In genomic region chr17:43279671-43280070, GRCm38 (mm10) we compare ENCODE assay signal across 27 mouse cellular contexts. TPM values are rescaled to one million over a fixed set of nuclear protein-coding genes. Genes with fewer than 3 reads are reported as not detected.
DNase-seq lines count a peak whose midpoint lies in the region; ATAC-seq and TF ChIP-seq lines count a peak whose summit lies in the region.
"Had no signal": no experiment of that assay in that cellular context is flagged by ENCODE, and none has a peak within 500 bp of the region (broad histone marks: within the 10 kb centered on the region; RNA-seq: fewer than 3 reads in every experiment).

No protein-coding gene starts in this region.

- no peaks in the 10 kb centered on the region for H3K36me3 ChIP-seq in forebrain, embryonic 11.5 days (ENCODE audit: control insufficient read depth, insufficient read depth, low read length)
- H3K36me3 ChIP-seq in forebrain, embryonic 12.5 days (replicated peaks): no peaks in the 10 kb centered on the region
- H3K36me3 ChIP-seq: embryonic facial prominence, embryonic 15.5 days; heart, embryonic 13.5 days; hindbrain, embryonic 13.5 days had no signal

- ATAC-seq in forebrain, embryonic 11.5 days (replicated peaks; ENCODE audit: low FRiP score): no peak
- ATAC-seq in forebrain, embryonic 12.5 days (ENCODE audit: low FRiP score): no peak
- ATAC-seq in erythroid progenitor cell, adult 5-6 weeks (replicated peaks; ENCODE audit: low FRiP score, poor library complexity, severe bottlenecking): no peak
- ATAC-seq: activated CD4-positive, CD25-positive, alpha-beta regulatory T cell, adult 4 months; forebrain, embryonic 13.5 days; forebrain, postnatal 0 days; Patski had no signal

- WGBS in forebrain, embryonic 11.5 days: 83% methylated on average over 7 of the region's 7 CpGs
- WGBS in forebrain, embryonic 12.5 days: 70% methylated on average over 7 of the region's 7 CpGs

- no peak overlapping the region for H3K27ac ChIP-seq in forebrain, embryonic 11.5 days (ENCODE audit: low read depth, low read length)
- no peak overlapping the region for H3K27ac ChIP-seq in forebrain, embryonic 12.5 days
- H3K27ac ChIP-seq: embryonic facial prominence, embryonic 15.5 days; forebrain, embryonic 13.5 days; heart, embryonic 13.5 days; hindbrain, embryonic 13.5 days had no signal

- no peak for TF ChIP-seq POLR2A in brain, embryonic 14.5 days (IDR thresholded peaks at IDR 0.05; ENCODE audit: borderline replicate concordance, extremely low read depth, insufficient read depth, insufficient read length, poor library complexity, severe bottlenecking)

- no peaks in the 10 kb centered on the region for H3K4me1 ChIP-seq in forebrain, embryonic 11.5 days (replicated peaks; ENCODE audit: control insufficient read depth, insufficient read depth, low read length)
- no peaks in the 10 kb centered on the region; the same call in 1 of the 2 replicates for H3K4me1 ChIP-seq in forebrain, embryonic 12.5 days
- H3K4me1 ChIP-seq: hindbrain, embryonic 13.5 days had no signal

- H3K9ac ChIP-seq in forebrain, embryonic 11.5 days (ENCODE audit: low read length): no peak overlapping the region
- no peak overlapping the region for H3K9ac ChIP-seq in forebrain, embryonic 12.5 days
- H3K9ac ChIP-seq: embryonic facial prominence, embryonic 15.5 days; forebrain, embryonic 13.5 days; forebrain, postnatal 0 days; heart, embryonic 13.5 days; hindbrain, embryonic 13.5 days had no signal

- TF ChIP-seq CTCF in brain, embryonic 14.5 days (IDR thresholded peaks at IDR 0.05; ENCODE audit: borderline replicate concordance, extremely low read depth, insufficient read depth, insufficient read length): no peak

- H3K9me3 ChIP-seq in forebrain, embryonic 11.5 days (ENCODE audit: control insufficient read depth, low read length): no peaks in the 10 kb centered on the region
- H3K9me3 ChIP-seq in forebrain, embryonic 12.5 days: no peaks in the 10 kb centered on the region
- H3K9me3 ChIP-seq: embryonic facial prominence, embryonic 15.5 days; forebrain, embryonic 13.5 days; heart, embryonic 13.5 days; hindbrain, embryonic 13.5 days had no signal

- H3K27me3 ChIP-seq in forebrain, embryonic 11.5 days (ENCODE audit: control insufficient read depth, insufficient read depth, low read length): no peaks in the 10 kb centered on the region
- no peaks in the 10 kb centered on the region for H3K27me3 ChIP-seq in forebrain, embryonic 12.5 days
- H3K27me3 ChIP-seq: embryonic facial prominence, embryonic 15.5 days; forebrain, embryonic 13.5 days; heart, embryonic 13.5 days; hindbrain, embryonic 13.5 days; Patski had no signal

- DNase-seq in forebrain, embryonic 11.5 days (ENCODE audit: low spot score): peak; percentile 30
- DNase-seq in kidney, postnatal 10 days: peak; percentile 15
- no peak for DNase-seq in kidney, adult 11 months
- DNase-seq in lung, postnatal 10 days: peak; percentile 30
- DNase-seq in lung, postnatal 14 days: no peak
- peak; percentile 12 for DNase-seq in brain, embryonic 14.5 days (ENCODE audit: low read depth)
- DNase-seq: adrenal gland, postnatal 14 days; cerebellum, adult 18-20 months; cerebellum, adult 9-11 months; cerebellum, postnatal 36 days; forebrain, postnatal 0 days; gastrocnemius, postnatal 14 days had no signal

- H3K4me2 ChIP-seq in forebrain, embryonic 11.5 days (ENCODE audit: low read depth, low read length, severe bottlenecking): no peak overlapping the region
- H3K4me2 ChIP-seq in forebrain, embryonic 12.5 days: no peak overlapping the region
- H3K4me2 ChIP-seq: embryonic facial prominence, embryonic 15.5 days; forebrain, embryonic 13.5 days; heart, embryonic 13.5 days; hindbrain, embryonic 13.5 days had no signal

- H3K4me3 ChIP-seq in forebrain, embryonic 11.5 days (ENCODE audit: low read depth, low read length): no peak overlapping the region
- H3K4me3 ChIP-seq in forebrain, embryonic 12.5 days (replicated peaks): no peak overlapping the region
- H3K4me3 ChIP-seq: embryonic facial prominence, embryonic 15.5 days; erythroblast, embryonic 14.5 days; forebrain, embryonic 13.5 days; heart, embryonic 13.5 days; hindbrain, embryonic 13.5 days had no signal

RNA-seq across cellular contexts. Expression of gene Adgrf1, which starts 9.5 kb away (rescaled TPM):
- polyA plus RNA-seq in forebrain, embryonic 11.5 days (2014; fragmentation: Nextera tagmentation; extraction: Ambion mirVana): not detected in 2 replicates
- polyA plus RNA-seq in forebrain, embryonic 12.5 days (2016; fragmentation: Nextera tagmentation; extraction: Ambion mirVana): not detected in 2 replicates
- 0.04 TPM in 1 of 2 replicates, not detected in the other for polyA plus RNA-seq in brain, embryonic 14.5 days (2012; rRNA removed)
- total RNA-seq in erythroid progenitor cell, adult 5-6 weeks (2015; ENCODE audit: low replicate concordance): not detected in 2 replicates
- total RNA-seq in erythroid progenitor cell, adult 5-6 weeks (2017; ENCODE audit: low replicate concordance): not detected in 2 replicates
- total RNA-seq: adrenal gland, adult 18-20 months; forebrain, postnatal 0 days; gastrocnemius, adult 18-20 months; hematopoietic stem cell, adult 5-6 weeks; MEL had no signal
- polyA plus RNA-seq: activated CD4-positive, CD25-positive, alpha-beta regulatory T cell, adult 4 months; C2C12; erythroblast, embryonic 14.5 days; forebrain, embryonic 13.5 days; forebrain, postnatal 0 days; heart, postnatal 0 days; hindbrain, embryonic 13.5 days had no signal

Comparison
In these comparisons a context has a peak if more than half of its experiments do, and no peak if none do; other contexts are left out.
1. DNase-seq: peak in forebrain, embryonic 11.5 days (single experiment), kidney, postnatal 10 days (single experiment), lung, postnatal 10 days (single experiment) and brain, embryonic 14.5 days (single experiment); none in kidney, adult 11 months (single experiment) and lung, postnatal 14 days (single experiment).